Mouse (Mus musculus): ENCODE results near the gene Msl2.

The Msl2 gene

DNA sequence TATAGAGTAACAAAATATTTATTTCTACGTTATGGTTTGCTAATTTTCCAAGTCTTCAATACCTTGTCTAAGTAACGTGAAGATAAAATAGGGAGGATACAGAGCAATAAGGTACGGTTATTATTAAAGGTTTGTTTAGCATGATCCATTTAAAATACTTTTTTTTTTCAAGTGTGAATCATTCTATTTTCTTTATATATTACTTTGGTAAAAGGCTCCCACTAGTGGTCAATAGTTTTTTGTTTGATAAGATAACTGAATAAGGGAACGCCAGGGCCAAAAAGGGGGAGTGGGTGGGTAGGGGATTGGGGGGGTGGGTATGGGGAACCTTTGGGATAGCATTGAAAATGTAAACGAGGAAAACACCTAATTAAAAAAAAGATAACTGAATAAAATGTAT is 79.0 kb downstream of the Msl2 start:
- DNase-seq (ENCODE audit: extremely low spot score): no peak
